9 mouse cellular contexts compared by ENCODE assay signal in genomic region chr12:103306720-103307119, GRCm38 (mm10). TPM values are rescaled to one million over a fixed set of nuclear protein-coding genes. Genes with fewer than 3 reads are reported as not detected.
DNase-seq lines count a peak whose midpoint lies in the region; ATAC-seq and TF ChIP-seq lines count a peak whose summit lies in the region.
"Had no signal": no experiment of that assay in that cellular context is flagged by ENCODE, and none has a peak within 500 bp of the region (broad histone marks: within the 10 kb centered on the region; RNA-seq: fewer than 3 reads in every experiment).

No protein-coding gene starts in this region.

- TF ChIP-seq POLR2A in ES-Bruce4 (IDR thresholded peaks at IDR 0.05; ENCODE audit: insufficient read depth, low read length) = no peak

- ATAC-seq in forebrain, embryonic 12.5 days (ENCODE audit: low FRiP score) = 0 out of 2 replicates have a peak, but pooled peaks have one; percentile 20
- ATAC-seq in megakaryocyte, adult 5-6 weeks (ENCODE audit: poor library complexity, severe bottlenecking) = peak; percentile 64
- no peak for ATAC-seq in inflammation-experienced regulatory T-cells, adult 6 months

- H3K9me3 ChIP-seq in ES-Bruce4 (replicated peaks; ENCODE audit: control insufficient read depth, insufficient read depth, low read length, poor library complexity, severe bottlenecking) = no peaks in the 10 kb centered on the region
- 0 out of 2 replicates have a peak, but pooled peaks cover 4% of the 10 kb centered on the region for H3K9me3 ChIP-seq in forebrain, embryonic 12.5 days
- H3K9me3 ChIP-seq: limb, embryonic 15.5 days had no signal

- H3K27ac ChIP-seq in ES-Bruce4 (ENCODE audit: insufficient read depth, low read length) = no peak overlapping the region
- H3K27ac ChIP-seq in forebrain, embryonic 12.5 days = no peak overlapping the region
- H3K27ac ChIP-seq: limb, embryonic 15.5 days had no signal

- no peak overlapping the region for H3K9ac ChIP-seq in ES-Bruce4 (ENCODE audit: low read depth, poor library complexity, severe bottlenecking)
- no peak overlapping the region for H3K9ac ChIP-seq in forebrain, embryonic 12.5 days
- H3K9ac ChIP-seq: limb, embryonic 15.5 days had no signal

- no peak for TF ChIP-seq EP300 in ES-Bruce4 (IDR thresholded peaks at IDR 0.05; ENCODE audit: insufficient read depth, low read depth, low read length)

- DNase-seq in cerebellum, adult 18-20 months = peak; percentile 16 to 34
- no peak for DNase-seq in cerebellum, adult 9-11 months
- DNase-seq in layer of hippocampus, postnatal 10 days (ENCODE audit: low spot score in 2 of 2) = peak; percentile 66 to 70
- no peak for DNase-seq in layer of hippocampus, adult 9-10 months (ENCODE audit: low spot score)

- H3K4me3 ChIP-seq in ES-Bruce4 (ENCODE audit: low read depth, low read length) = no peak overlapping the region
- no peak overlapping the region for H3K4me3 ChIP-seq in forebrain, embryonic 12.5 days (replicated peaks)
- H3K4me3 ChIP-seq: limb, embryonic 15.5 days had no signal

- no peak overlapping the region for H3K4me2 ChIP-seq in forebrain, embryonic 12.5 days
- H3K4me2 ChIP-seq: limb, embryonic 15.5 days had no signal

- 19% methylated on average over 3 of the region's 3 CpGs for WGBS in forebrain, embryonic 12.5 days

- no peaks in the 10 kb centered on the region for H3K4me1 ChIP-seq in ES-Bruce4 (ENCODE audit: control insufficient read depth, insufficient read depth, low read length)
- peaks cover under 1% of the 10 kb centered on the region; the same call in 1 of the 2 replicates for H3K4me1 ChIP-seq in forebrain, embryonic 12.5 days
- H3K4me1 ChIP-seq: limb, embryonic 15.5 days had no signal

- H3K27me3 ChIP-seq in ES-Bruce4 (ENCODE audit: control insufficient read depth, insufficient read depth, low read length, poor library complexity, severe bottlenecking) = no peaks in the 10 kb centered on the region
- H3K27me3 ChIP-seq in forebrain, embryonic 12.5 days = peaks cover 13% of the 10 kb centered on the region
- H3K27me3 ChIP-seq: limb, embryonic 15.5 days had no signal

- no peaks in the 10 kb centered on the region for H3K36me3 ChIP-seq in ES-Bruce4 (ENCODE audit: control insufficient read depth, insufficient read depth, low read length, poor library complexity, severe bottlenecking)
- no peaks in the 10 kb centered on the region for H3K36me3 ChIP-seq in forebrain, embryonic 12.5 days (replicated peaks)
- H3K36me3 ChIP-seq: limb, embryonic 15.5 days had no signal

- TF ChIP-seq CTCF in ES-Bruce4 (IDR thresholded peaks at IDR 0.05; ENCODE audit: low read depth, low read length) = peak; percentile 59

RNA-seq across cellular contexts. Expression of gene Fam181a, which starts 4.1 kb away (rescaled TPM):
- total RNA-seq in layer of hippocampus, postnatal 10 days (2021) = 1 to 10 TPM; 3.4 to 4.1 TPM
- polyA plus RNA-seq in ES-Bruce4 (2011; ENCODE audit: insufficient read depth, insufficient read length, low read depth, missing spikeins) = not detected in 2 replicates
- polyA plus RNA-seq in forebrain, embryonic 12.5 days (2016; fragmentation: Nextera tagmentation; extraction: Ambion mirVana) = 14.1 and 17.4 TPM in 2 replicates
- not detected in 2 replicates for total RNA-seq in megakaryocyte, adult 5-6 weeks (2015)
- not detected in 2 replicates for total RNA-seq in megakaryocyte, adult 5-6 weeks (2017)
- polyA plus RNA-seq in inflammation-experienced regulatory T-cells, adult 6 months (2017; shearing (Covaris generic)) = not detected
- polyA plus RNA-seq: limb, embryonic 15.5 days had no signal

RNA-seq across cellular contexts. Expression of gene Asb2, which starts 49.1 kb away (rescaled TPM):
- 1 to 10 TPM; 1.8 to 2.6 TPM for total RNA-seq in layer of hippocampus, postnatal 10 days (2021)
- not detected in 2 replicates for polyA plus RNA-seq in ES-Bruce4 (2011; ENCODE audit: insufficient read depth, insufficient read length, low read depth, missing spikeins)
- 0.56 and 0.65 TPM in 2 replicates for polyA plus RNA-seq in forebrain, embryonic 12.5 days (2016; fragmentation: Nextera tagmentation; extraction: Ambion mirVana)
- total RNA-seq in megakaryocyte, adult 5-6 weeks (2015) = 0.11 and 0.27 TPM in 2 replicates
- total RNA-seq in megakaryocyte, adult 5-6 weeks (2017) = 0.33 TPM in 1 of 2 replicates, not detected in the other
- 10 to 100 TPM; 22.5 to 68.5 (median 47.2) TPM for polyA plus RNA-seq in inflammation-experienced regulatory T-cells, adult 6 months (2017; shearing (Covaris generic))

Comparison
In these comparisons a context has a peak if more than half of its experiments do, and no peak if none do; other contexts are left out.
1. DNase-seq: peak in cerebellum, adult 18-20 months (2 of 2) and layer of hippocampus, postnatal 10 days (2 of 2); none in cerebellum, adult 9-11 months (single experiment) and layer of hippocampus, adult 9-10 months (single experiment).
2. RNA of gene Fam181a, which starts 4.1 kb away (polyA plus RNA-seq): 14.1 to 17.4 TPM in forebrain, embryonic 12.5 days; not detected in ES-Bruce4 and not detected in inflammation-experienced regulatory T-cells, adult 6 months; every median in the first group is over 10 times any median in the second.
3. RNA of gene Asb2, which starts 49.1 kb away (polyA plus RNA-seq): 22.5 to 68.5 TPM in inflammation-experienced regulatory T-cells, adult 6 months; 0.56 to 0.65 TPM in forebrain, embryonic 12.5 days and not detected in ES-Bruce4; every median in the first group is over 10 times any median in the second.